Mouse (Mus musculus) splenic B cell, adult 2 months (primary cell): ENCODE measurements around the gene Pdcd7.

Source experiments
- DNase-seq: peaks from one replicate; pipeline ENCODE4 v3.0.0-alpha.2; 2011; ENCODE audit warnings: low read depth, low spot score
- H3K27me3 ChIP-seq: 2 replicates; pipeline ENCODE4 v1.6.1; 2012; ENCODE audit warnings: mild to moderate bottlenecking, low read length, moderate library complexity, mixed read lengths; ENCODE audit not compliant: control insufficient read depth, poor library complexity, insufficient read depth, severe bottlenecking
- H3K36me3 ChIP-seq: 2 replicates; pipeline ENCODE4 v1.6.1; 2012; ENCODE audit warnings: mild to moderate bottlenecking, low read length, moderate library complexity, mixed read lengths; ENCODE audit not compliant: control insufficient read depth, poor library complexity, insufficient read depth, severe bottlenecking

The Pdcd7 gene

DNA sequence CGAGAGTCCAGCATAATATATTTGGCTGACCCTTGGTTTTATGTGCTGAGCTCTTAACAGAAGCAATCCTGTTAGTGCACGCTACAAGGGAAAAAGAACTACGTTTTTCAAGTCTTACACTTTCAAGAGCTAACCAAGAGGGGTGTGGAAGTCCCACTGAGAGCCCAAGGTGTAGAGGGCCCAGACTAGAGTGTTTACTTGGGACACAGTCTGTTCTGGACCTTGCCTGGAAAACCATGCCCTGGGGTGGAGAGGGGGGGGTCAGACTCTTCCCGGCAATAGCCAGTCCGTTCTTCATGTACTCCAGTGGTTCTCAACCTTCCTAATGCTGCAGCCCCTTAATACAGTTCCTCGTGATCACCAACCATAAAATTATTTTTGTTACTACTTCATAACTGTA lies 54.0 kb downstream of the Pdcd7 start:
- Histone ChIP-seq H3K36me3 (no peaks in the 10 kb centered on the region), H3K27me3 (no peaks in the 10 kb centered on the region)
- no peak for DNase-seq

DNA sequence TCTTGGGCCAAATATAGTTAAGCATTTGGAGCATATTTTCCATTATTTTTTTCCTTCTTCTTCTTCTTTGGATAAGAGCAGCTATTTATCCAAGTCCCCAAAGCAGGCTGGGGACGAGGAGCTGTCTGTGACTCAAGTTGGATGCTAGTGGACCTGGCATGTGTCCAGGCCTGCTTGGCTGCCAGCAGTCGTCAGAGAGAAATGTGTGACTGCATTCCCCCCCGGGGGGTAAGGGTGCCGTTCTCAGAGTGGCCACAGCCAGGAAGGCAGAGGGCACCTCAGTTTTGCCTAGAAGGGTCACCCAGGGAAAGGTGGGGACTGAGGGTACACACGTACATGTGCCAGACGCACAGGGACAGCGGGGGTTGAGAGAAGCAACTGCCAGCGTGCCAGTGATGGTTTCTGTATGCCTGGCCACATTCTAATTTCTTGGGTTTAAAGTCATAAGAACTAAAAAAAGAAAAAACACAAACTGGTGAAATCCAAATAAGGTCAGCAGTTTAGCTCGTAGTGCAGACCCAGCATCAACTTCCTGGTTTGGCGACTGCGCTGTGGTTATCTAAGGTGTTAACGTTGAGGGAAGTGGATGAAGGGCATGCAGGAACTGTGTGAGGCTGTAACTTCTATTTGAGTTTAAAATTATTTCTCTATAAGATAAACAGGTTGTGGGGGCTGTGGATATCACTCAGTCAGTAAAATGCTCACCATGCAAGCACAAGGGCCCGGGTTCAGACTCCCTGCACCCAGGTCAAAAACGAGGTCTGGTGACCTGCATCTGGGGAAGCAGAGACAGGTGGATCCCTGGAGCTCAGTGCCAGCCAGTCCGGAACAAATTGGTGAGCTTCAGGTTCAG lies 58.7 kb downstream of the Pdcd7 start:
- Histone ChIP-seq H3K27me3 (no peaks in the 10 kb centered on the region), H3K36me3 (no peaks in the 10 kb centered on the region)
- DNase-seq = no peak

DNA sequence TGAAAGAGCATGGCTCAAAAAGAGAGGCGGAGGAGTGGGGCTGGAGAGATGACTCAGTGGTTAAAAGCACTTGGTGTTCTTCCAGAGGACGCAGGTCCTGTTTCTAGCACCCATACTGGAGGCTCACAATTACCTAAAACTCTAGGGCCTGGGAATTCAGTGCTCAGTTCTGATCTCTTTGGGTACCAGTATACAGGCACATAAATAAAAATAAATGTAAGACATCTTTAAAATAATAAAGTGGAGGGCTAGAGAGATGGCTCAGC lies 59.2 kb downstream of the Pdcd7 start:
- Histone ChIP-seq H3K27me3 (no peaks in the 10 kb centered on the region), H3K36me3 (no peaks in the 10 kb centered on the region)
- DNase-seq = no peak

DNA sequence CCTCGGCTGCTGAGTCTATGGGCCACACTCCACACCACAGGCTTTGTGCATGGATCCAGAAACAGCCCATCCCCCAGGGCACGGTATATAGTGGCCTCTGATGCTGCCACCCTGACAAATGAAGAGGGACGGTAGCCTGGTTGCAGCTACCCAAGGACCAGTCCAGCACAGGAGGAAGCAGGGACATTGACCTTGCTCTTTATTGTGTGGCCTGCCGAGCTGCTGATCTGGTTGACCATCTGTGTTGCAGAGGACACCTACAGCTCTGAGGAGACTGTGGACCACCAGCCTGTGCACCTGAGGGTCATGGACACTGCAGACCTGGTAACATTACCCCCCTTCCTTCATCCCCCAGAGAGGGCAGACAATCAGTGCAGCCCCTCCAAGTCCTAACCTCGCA lies 61.4 kb downstream of the Pdcd7 start:
- Histone ChIP-seq H3K36me3 (no peaks in the 10 kb centered on the region), H3K27me3 (no peaks in the 10 kb centered on the region)
- DNase-seq = no peak

DNA sequence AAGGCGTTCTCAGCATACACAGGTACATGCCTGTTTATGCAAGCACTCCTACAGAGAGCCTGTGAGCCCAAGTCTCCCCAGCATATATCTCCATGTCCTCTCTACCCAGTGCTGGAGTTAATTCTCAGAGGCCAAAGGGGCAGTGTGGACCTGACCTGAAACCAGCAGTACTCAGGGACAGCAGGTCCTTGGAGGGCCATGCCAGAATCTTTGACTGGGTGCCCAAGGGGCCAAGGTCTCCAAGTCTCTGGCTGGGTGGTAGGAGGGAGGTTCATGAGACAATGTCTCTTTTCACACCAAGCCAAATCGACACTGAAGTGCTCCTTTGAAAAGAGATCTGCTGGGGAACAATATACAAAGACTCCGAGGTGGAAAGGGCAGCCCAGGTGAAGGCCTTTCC lies 62.0 kb downstream of the Pdcd7 start:
- DNase-seq = no peak
- Histone ChIP-seq H3K27me3 (no peaks in the 10 kb centered on the region), H3K36me3 (no peaks in the 10 kb centered on the region)

DNA sequence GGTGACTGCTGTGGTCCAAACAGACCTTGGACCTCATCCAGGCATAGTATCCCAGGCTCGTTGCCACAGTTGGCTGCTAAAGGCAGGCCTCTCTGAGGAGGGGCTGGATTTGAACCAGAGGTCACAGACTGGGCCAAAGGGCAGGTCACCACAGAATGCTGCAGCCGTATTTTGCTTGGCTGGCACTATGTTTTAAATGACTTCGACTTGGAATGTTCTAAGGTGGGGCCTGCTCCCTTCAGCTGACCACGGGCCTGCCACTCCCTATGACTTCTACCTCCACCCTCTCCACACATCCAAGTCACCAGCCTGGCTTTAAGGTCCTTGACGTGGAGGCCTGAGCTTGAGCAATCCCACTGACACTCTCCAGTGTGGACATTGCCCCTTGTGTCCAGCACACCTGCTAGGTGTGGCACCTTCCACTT lies 63.0 kb downstream of the Pdcd7 start:
- no peak for DNase-seq
- no peaks in the 10 kb centered on the region for H3K27me3 ChIP-seq

More for the DNA sequence above, 63.0 kb downstream of the Pdcd7 start:
- no peaks in the 10 kb centered on the region for H3K36me3 ChIP-seq
